Mouse (Mus musculus): ENCODE measurements around the gene 4930453N24Rik. TPM values are rescaled to one million over a fixed set of nuclear protein-coding genes. Genes with fewer than 3 reads are reported as not detected.
A peak's percentile ranks its signal among the peaks of the same experiment; 100 is the strongest.

4930453N24Rik gene
- polyA plus RNA-seq (2012; rRNA removed) = 2.5 and 2.9 TPM in 2 replicates

DNA sequence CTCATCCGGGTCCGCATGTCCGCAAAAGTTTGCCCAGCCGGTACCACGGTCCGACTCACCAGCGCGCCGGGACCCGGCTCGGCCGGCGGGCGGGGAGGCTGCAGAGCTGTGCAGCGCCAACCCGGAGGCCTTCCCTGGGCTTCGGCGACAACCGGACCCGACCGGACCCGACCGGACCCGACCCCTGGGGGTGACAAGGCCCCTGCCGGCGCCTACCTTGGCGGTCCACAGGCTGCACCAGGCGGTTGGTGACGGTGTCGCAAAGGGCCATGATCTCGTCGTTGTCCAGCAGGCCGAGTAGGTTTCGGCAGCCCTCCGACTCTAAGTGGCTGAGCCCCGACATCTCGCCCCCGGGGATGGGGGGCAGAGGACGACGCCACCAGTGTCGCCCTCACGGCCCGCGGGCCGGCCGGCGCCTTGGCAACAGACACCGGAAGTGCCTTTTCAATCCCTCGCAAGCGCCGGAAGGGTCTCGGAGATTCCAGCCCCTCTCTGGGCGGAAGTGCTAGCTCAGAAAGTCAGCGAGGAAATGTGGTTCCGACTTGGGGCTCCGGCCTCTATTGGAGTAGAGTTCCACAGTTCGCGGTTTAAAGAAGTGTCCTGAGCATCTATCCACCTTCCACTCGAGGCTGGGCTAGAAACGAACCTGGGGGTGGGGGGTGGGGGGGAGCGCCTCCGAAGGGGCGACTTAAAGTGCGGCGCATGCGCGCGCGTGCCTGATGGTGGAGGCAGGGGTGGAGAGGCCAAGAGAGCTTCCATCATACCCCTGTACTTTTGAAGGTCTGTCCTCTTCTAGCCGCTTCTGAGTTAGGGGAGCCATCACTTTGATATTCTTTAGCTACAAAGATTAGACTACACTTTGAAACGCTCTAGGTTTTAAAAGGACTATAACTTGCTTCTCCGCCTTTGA lies at the start of gene 4930453N24Rik:
4930453N24Rik (minus strand) TSS at position 641 of the 910 bp plus-strand sequence.
- WGBS = 2% methylated on average over 72 of the region's 72 CpGs

DNA sequence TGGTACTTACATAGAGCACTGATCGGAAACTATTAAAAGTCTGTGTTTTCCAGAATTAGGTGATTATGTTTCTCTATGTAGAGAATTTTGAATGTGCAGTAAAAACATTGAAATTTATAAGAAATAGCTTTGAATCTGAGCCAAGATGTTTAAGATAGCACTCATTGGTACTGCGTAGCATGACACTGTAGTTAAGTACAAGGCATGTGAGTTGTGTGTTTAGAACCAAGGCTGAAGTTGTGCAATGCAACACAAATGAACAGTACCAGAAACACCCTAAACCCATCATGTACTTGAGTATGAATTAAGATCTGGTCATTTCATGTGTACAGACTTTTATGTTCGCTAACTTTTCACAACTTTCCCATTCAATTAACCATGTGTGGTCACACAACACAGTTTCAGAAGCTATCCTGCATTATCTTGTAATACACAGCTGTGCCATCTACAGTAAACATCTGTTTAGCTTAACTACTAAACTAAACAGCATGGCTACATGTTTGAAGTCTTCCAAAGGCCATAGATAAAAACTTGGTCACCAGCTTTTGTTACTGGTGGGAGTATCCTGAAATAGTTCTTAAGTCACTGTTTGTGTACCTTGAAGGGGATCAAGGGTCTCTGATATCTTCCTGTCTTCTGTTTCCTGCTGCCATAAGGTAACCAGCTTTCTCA lies 46.3 kb upstream of the 4930453N24Rik start:
- Histone ChIP-seq H3K4me1 (ENCODE audit: control insufficient read depth, insufficient read depth, insufficient read length) (no peaks in the 10 kb centered on the region), H3K27ac (ENCODE audit: insufficient read depth, low read length) (no peak overlapping the region), H3K36me3 (ENCODE audit: control insufficient read depth, insufficient read depth, low read length) (peaks cover 4% of the 10 kb centered on the region), H3K27me3 (ENCODE audit: control insufficient read depth, insufficient read depth, low read length) (no peaks in the 10 kb centered on the region), H3K4me3 (ENCODE audit: extremely low read depth, insufficient read depth, insufficient read length) (no peak overlapping the region)
- no peak for DNase-seq (ENCODE audit: low read depth in 1 of 2, low spot score in 2 of 2)
- 96% methylated on average over 3 of the region's 3 CpGs for WGBS
- TF ChIP-seq POLR2A (IDR thresholded peaks at IDR 0.05; ENCODE audit: low read depth, low read length) (no peak), CTCF (IDR thresholded peaks at IDR 0.05; ENCODE audit: extremely low read depth, insufficient read depth, insufficient read length, insufficient replicate concordance) (no peak)

More for the DNA sequence above, at the start of gene 4930453N24Rik:
- peak within 1 kb of the TSS; percentile 78 for H3K27ac ChIP-seq (ENCODE audit: insufficient read depth, low read length)
- no peaks in the 10 kb centered on the region for H3K27me3 ChIP-seq (ENCODE audit: control insufficient read depth, insufficient read depth, low read length)
- DNase-seq (ENCODE audit: low read depth in 1 of 2, low spot score in 2 of 2) = peak; percentile 74 to 82
- no peaks in the 10 kb centered on the region; the same call in 1 of the 2 replicates for H3K4me1 ChIP-seq (ENCODE audit: control insufficient read depth, insufficient read depth, insufficient read length)
- H3K36me3 ChIP-seq (ENCODE audit: control insufficient read depth, insufficient read depth, low read length) = no peaks in the 10 kb centered on the region
- TF ChIP-seq CTCF (IDR thresholded peaks at IDR 0.05; ENCODE audit: extremely low read depth, insufficient read depth, insufficient read length, insufficient replicate concordance) = no peak
- TF ChIP-seq POLR2A (IDR thresholded peaks at IDR 0.05; ENCODE audit: low read depth, low read length) = peak; percentile 73
- H3K4me3 ChIP-seq (ENCODE audit: extremely low read depth, insufficient read depth, insufficient read length) = peak within 1 kb of the TSS; percentile 75

GRCm38 (mm10) chr16:64803041-64803440 lies 32.1 kb upstream of the 4930453N24Rik start:
- no peaks in the 10 kb centered on the region for H3K27me3 ChIP-seq (ENCODE audit: control insufficient read depth, insufficient read depth, low read length)
- TF ChIP-seq POLR2A (IDR thresholded peaks at IDR 0.05; ENCODE audit: low read depth, low read length) (no peak), CTCF (IDR thresholded peaks at IDR 0.05; ENCODE audit: extremely low read depth, insufficient read depth, insufficient read length, insufficient replicate concordance) (no peak)
- 92% methylated on average over 3 of the region's 3 CpGs for WGBS
- H3K36me3 ChIP-seq (ENCODE audit: control insufficient read depth, insufficient read depth, low read length) = peaks cover 5% of the 10 kb centered on the region
- H3K4me3 ChIP-seq (ENCODE audit: extremely low read depth, insufficient read depth, insufficient read length) = no peak overlapping the region
- no peak for DNase-seq (ENCODE audit: low read depth in 1 of 2, low spot score in 2 of 2)
- no peak overlapping the region for H3K27ac ChIP-seq (ENCODE audit: insufficient read depth, low read length)
- peaks cover 6% of the 10 kb centered on the region; the same call in 1 of the 2 replicates for H3K4me1 ChIP-seq (ENCODE audit: control insufficient read depth, insufficient read depth, insufficient read length)

GRCm38 (mm10) chr16:64801638-64802037 lies 30.7 kb upstream of the 4930453N24Rik start:
- Histone ChIP-seq H3K4me1 (ENCODE audit: control insufficient read depth, insufficient read depth, insufficient read length) (peaks cover 6% of the 10 kb centered on the region; the same call in 1 of the 2 replicates), H3K27me3 (ENCODE audit: control insufficient read depth, insufficient read depth, low read length) (no peaks in the 10 kb centered on the region), H3K36me3 (ENCODE audit: control insufficient read depth, insufficient read depth, low read length) (peaks cover 5% of the 10 kb centered on the region), H3K4me3 (ENCODE audit: extremely low read depth, insufficient read depth, insufficient read length) (no peak overlapping the region), H3K27ac (ENCODE audit: insufficient read depth, low read length) (no peak overlapping the region)
- no peak for TF ChIP-seq CTCF (IDR thresholded peaks at IDR 0.05; ENCODE audit: extremely low read depth, insufficient read depth, insufficient read length, insufficient replicate concordance)
- TF ChIP-seq POLR2A (IDR thresholded peaks at IDR 0.05; ENCODE audit: low read depth, low read length) = no peak
- DNase-seq (ENCODE audit: low read depth in 1 of 2, low spot score in 2 of 2) = no peak

- Histone ChIP-seq H3K27me3 (ENCODE audit: control insufficient read depth, insufficient read depth, low read length) (no peaks in the 10 kb centered on the region), H3K4me1 (ENCODE audit: control insufficient read depth, insufficient read depth, insufficient read length) (peaks cover 6% of the 10 kb centered on the region; the same call in 1 of the 2 replicates), H3K27ac (ENCODE audit: insufficient read depth, low read length) (peak overlapping the region; percentile 14; the same call in 1 of the 2 replicates), H3K36me3 (ENCODE audit: control insufficient read depth, insufficient read depth, low read length) (peaks cover 3% of the 10 kb centered on the region), H3K4me3 (ENCODE audit: extremely low read depth, insufficient read depth, insufficient read length) (no peak overlapping the region)
- TF ChIP-seq CTCF (IDR thresholded peaks at IDR 0.05; ENCODE audit: extremely low read depth, insufficient read depth, insufficient read length, insufficient replicate concordance) = no peak
- TF ChIP-seq POLR2A (IDR thresholded peaks at IDR 0.05; ENCODE audit: low read depth, low read length) = no peak
- WGBS = 74% methylated on average over 5 of the region's 5 CpGs
- no peak for DNase-seq (ENCODE audit: low read depth in 1 of 2, low spot score in 2 of 2)
These were observed 29.4 kb upstream of the 4930453N24Rik start for GRCm38 (mm10) chr16:64800393-64800792.

GRCm38 (mm10) chr16:64794802-64795201 lies 23.8 kb upstream of the 4930453N24Rik start:
- Histone ChIP-seq H3K27me3 (ENCODE audit: control insufficient read depth, insufficient read depth, low read length) (no peaks in the 10 kb centered on the region), H3K4me3 (ENCODE audit: extremely low read depth, insufficient read depth, insufficient read length) (no peak overlapping the region), H3K27ac (ENCODE audit: insufficient read depth, low read length) (no peak overlapping the region), H3K36me3 (ENCODE audit: control insufficient read depth, insufficient read depth, low read length) (peaks cover 3% of the 10 kb centered on the region; the same call in 1 of the 2 replicates), H3K4me1 (ENCODE audit: control insufficient read depth, insufficient read depth, insufficient read length) (peaks cover 2% of the 10 kb centered on the region; the same call in 1 of the 2 replicates)
- DNase-seq (ENCODE audit: low read depth in 1 of 2, low spot score in 2 of 2) = no peak
- WGBS = 68% methylated on average over 2 of the region's 2 CpGs
- TF ChIP-seq POLR2A (IDR thresholded peaks at IDR 0.05; ENCODE audit: low read depth, low read length) (no peak), CTCF (IDR thresholded peaks at IDR 0.05; ENCODE audit: extremely low read depth, insufficient read depth, insufficient read length, insufficient replicate concordance) (no peak)
